Mouse (Mus musculus): ENCODE results near the gene Gli2. TPM values are rescaled to one million over a fixed set of nuclear protein-coding genes. Genes with fewer than 3 reads are reported as not detected.

The Gli2 gene
- total and polyA plus RNA-seq, 2 experiments, result 0.10 TPM; not detected in 1

DNA sequence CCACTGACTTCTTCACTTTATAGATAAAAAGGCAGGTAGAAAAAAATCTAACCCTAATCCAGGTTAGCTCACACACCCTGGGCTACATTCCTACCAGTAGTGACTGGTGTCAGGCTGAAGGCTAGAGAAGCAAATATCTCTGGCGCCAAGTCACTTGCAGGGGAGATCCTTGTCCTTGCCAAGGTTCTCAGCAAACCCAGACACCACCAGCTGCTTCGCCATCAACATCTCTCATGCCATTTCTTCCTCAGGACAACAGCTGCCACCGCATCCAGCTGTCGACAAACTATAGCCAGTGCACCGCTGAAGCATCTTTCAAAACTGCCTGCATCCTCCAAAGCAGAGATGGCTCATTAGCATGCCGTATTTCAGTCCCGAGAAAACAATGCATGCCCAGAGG is 126.9 kb downstream of the Gli2 start:
- Histone ChIP-seq H3K9ac (ENCODE audit: low read depth, low read length) (no peak overlapping the region), H3K79me2 (ENCODE audit: control insufficient read depth, insufficient read depth, low read length) (no peaks in the 10 kb centered on the region), H3K36me3 (ENCODE audit: control insufficient read depth, insufficient read depth, low read length) (no peaks in the 10 kb centered on the region), H3K27me3 (ENCODE audit: control insufficient read depth, insufficient read depth, low read length) (no peaks in the 10 kb centered on the region), H3K4me1 (ENCODE audit: control insufficient read depth, insufficient read depth, low read length) (no peaks in the 10 kb centered on the region), H3K27ac (replicated peaks; ENCODE audit: insufficient read depth, low read depth, low read length) (no peak overlapping the region), H3K4me3 (ENCODE audit: insufficient read depth, low read depth, low read length) (no peak overlapping the region)
- WGBS, result 89% methylated on average over 7 of the region's 7 CpGs
- TF ChIP-seq POLR2A (IDR thresholded peaks at IDR 0.05; ENCODE audit: extremely low read depth, insufficient read depth, low read length) (no peak), CTCF (IDR thresholded peaks at IDR 0.05; ENCODE audit: low read depth, low read length) (no peak)
- no peak for DNase-seq (ENCODE audit: extremely low read depth, low read depth, low spot score)

DNA sequence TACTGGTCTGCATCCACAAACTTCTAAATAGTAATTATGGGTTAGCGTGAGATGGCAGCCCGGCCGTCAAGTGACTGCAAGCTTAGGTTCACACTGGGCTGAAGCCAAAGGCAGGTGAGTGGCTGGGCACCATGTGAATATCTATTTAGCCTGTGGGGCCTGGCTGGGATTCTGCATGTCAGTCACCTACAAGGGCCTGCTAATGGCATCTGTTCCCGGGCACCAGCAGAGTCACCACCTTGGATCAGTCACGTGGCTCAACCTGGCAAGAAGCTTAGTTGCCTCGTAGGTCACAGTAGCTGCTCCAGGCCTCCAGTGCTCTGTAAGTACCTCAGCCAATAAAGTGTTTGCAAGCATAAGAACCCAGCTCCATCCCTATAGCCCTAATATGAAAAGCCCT is 131.2 kb downstream of the Gli2 start:
- Histone ChIP-seq H3K79me2 (ENCODE audit: control insufficient read depth, insufficient read depth, low read length) (no peaks in the 10 kb centered on the region), H3K9ac (ENCODE audit: low read depth, low read length) (no peak overlapping the region), H3K4me3 (ENCODE audit: insufficient read depth, low read depth, low read length) (no peak overlapping the region), H3K36me3 (ENCODE audit: control insufficient read depth, insufficient read depth, low read length) (no peaks in the 10 kb centered on the region), H3K27ac (replicated peaks; ENCODE audit: insufficient read depth, low read depth, low read length) (no peak overlapping the region), H3K27me3 (ENCODE audit: control insufficient read depth, insufficient read depth, low read length) (no peaks in the 10 kb centered on the region), H3K4me1 (ENCODE audit: control insufficient read depth, insufficient read depth, low read length) (no peaks in the 10 kb centered on the region)
- TF ChIP-seq POLR2A (IDR thresholded peaks at IDR 0.05; ENCODE audit: extremely low read depth, insufficient read depth, low read length) (no peak), CTCF (IDR thresholded peaks at IDR 0.05; ENCODE audit: low read depth, low read length) (no peak)
- WGBS, result 90% methylated on average over 6 of the region's 6 CpGs
- DNase-seq (ENCODE audit: extremely low read depth, low read depth, low spot score), result no peak

DNA sequence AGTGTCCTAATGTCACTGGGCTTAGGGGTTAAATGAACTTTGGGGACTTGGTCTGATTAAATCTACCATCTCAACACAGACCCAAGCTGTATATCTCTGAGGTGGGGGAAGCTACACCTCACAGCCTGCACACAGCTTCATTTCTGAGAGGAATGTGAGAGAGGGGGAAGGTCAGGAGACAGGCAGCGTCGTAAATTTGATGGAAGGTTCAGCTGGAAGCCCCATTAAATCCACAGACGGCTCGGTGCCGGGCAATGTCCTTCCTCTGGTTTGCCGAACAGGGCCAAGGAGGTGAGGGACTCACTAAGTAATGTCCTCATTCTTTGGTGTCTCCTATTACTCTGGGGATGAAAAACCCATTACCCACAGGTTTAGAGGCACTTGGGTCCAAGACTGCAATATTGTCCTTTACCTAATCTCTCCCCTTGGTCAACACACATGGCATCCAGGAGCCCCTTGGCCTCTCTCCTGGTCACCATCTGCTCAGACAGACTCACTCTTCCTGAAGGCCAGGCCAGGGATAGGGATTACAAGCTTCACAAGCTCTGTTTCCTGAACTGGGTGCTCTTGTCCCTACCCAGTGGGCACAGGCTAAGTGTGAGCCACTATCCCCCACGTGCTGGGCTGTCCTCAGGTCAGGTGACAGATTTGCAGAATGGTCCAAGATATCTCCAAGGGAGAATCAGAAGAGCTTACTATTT is 135.7 kb downstream of the Gli2 start:
- Histone ChIP-seq H3K4me3 (ENCODE audit: insufficient read depth, low read depth, low read length) (no peak overlapping the region), H3K27me3 (ENCODE audit: control insufficient read depth, insufficient read depth, low read length) (no peaks in the 10 kb centered on the region), H3K36me3 (ENCODE audit: control insufficient read depth, insufficient read depth, low read length) (no peaks in the 10 kb centered on the region), H3K79me2 (ENCODE audit: control insufficient read depth, insufficient read depth, low read length) (no peaks in the 10 kb centered on the region), H3K9ac (ENCODE audit: low read depth, low read length) (no peak overlapping the region), H3K27ac (replicated peaks; ENCODE audit: insufficient read depth, low read depth, low read length) (no peak overlapping the region), H3K4me1 (ENCODE audit: control insufficient read depth, insufficient read depth, low read length) (no peaks in the 10 kb centered on the region)
- 80% methylated on average over 7 of the region's 7 CpGs for WGBS
- DNase-seq (ENCODE audit: extremely low read depth, low read depth, low spot score), result no peak
- TF ChIP-seq CTCF (IDR thresholded peaks at IDR 0.05; ENCODE audit: low read depth, low read length) (no peak), POLR2A (IDR thresholded peaks at IDR 0.05; ENCODE audit: extremely low read depth, insufficient read depth, low read length) (no peak)

DNA sequence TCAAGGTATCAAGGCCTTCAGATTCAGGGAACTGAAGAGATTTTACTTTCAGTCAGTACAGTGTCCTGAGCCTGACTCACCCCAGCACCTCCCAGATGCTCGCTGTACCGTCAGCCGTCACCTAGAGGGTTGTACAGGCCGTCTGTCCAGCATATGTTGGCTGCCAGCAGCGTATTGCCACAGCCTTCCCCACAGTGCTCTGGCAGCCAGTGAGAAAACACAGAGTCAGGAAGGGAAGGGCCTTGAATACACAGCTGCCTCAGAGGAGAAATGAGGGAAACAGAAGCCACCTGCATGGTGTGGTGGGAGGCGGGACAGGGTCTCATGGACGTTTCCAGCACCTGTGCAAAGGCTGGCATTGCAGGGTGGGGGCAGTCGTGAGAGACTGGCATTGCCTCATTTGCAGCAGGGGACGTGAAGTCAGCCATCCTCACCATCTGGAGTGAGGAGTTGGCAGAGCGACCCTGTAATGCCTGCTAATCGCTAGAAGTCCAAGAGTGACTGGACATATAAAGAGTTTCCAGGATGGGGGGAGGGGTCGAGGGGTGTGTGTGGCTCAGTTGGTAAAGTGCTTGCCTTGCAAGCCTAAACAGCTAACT is 136.8 kb downstream of the Gli2 start:
- Histone ChIP-seq H3K4me3 (ENCODE audit: insufficient read depth, low read depth, low read length) (no peak overlapping the region), H3K79me2 (ENCODE audit: control insufficient read depth, insufficient read depth, low read length) (no peaks in the 10 kb centered on the region), H3K36me3 (ENCODE audit: control insufficient read depth, insufficient read depth, low read length) (no peaks in the 10 kb centered on the region), H3K27me3 (ENCODE audit: control insufficient read depth, insufficient read depth, low read length) (no peaks in the 10 kb centered on the region), H3K9ac (ENCODE audit: low read depth, low read length) (no peak overlapping the region), H3K27ac (replicated peaks; ENCODE audit: insufficient read depth, low read depth, low read length) (no peak overlapping the region), H3K4me1 (ENCODE audit: control insufficient read depth, insufficient read depth, low read length) (no peaks in the 10 kb centered on the region)
- TF ChIP-seq POLR2A (IDR thresholded peaks at IDR 0.05; ENCODE audit: extremely low read depth, insufficient read depth, low read length), result no peak
- TF ChIP-seq CTCF (IDR thresholded peaks at IDR 0.05; ENCODE audit: low read depth, low read length), result no peak
- no peak for DNase-seq (ENCODE audit: extremely low read depth, low read depth, low spot score)
- WGBS, result 69% methylated on average over 12 of the region's 12 CpGs

DNA sequence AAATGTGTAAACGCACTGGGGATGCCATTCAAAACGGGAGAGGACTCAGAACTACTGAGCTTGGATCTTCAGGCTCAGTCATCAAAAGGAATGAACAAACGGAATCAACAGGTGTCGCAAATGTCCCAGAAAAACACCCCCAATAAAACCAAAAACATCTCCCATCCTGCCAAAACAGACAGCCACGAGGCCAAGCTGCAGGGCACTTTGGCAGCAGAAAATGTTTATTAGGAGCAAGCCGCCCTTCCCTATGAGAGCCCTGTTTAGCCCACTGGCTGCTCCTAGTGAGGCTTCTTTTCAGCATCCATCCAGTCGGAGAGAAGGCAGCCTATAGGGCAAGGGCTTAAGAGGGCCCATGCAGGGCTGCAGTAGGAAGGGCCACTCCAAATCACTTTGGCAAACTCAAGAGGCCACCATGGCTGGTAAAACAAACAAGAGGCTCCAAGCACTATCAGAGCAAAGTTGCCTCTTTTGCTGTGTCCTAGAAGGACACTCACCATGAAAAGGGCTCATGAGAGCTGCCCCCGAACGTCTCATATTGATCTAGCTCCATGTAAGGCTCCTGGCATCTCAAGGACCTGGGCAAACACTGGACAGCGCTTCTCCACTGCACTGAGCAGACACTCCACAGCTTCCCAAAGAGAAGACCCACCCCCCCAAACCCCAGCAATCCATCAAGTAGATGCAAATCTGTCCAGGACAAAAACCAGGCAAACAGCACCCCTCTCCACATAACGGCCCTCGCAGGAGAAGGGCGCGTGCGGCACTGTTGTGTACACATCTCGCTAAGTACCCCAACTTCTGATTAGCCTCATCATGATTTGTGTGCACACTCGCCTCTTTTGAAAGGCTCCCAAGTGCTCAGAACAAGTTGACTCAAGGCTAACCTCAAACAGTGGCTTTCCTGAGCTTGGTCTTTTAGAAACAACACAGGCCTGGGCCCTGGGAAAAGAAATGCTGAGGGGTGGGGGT is 139.7 kb downstream of the Gli2 start:
- H3K27me3 ChIP-seq (ENCODE audit: control insufficient read depth, insufficient read depth, low read length), result no peaks in the 10 kb centered on the region
- H3K9ac ChIP-seq (ENCODE audit: low read depth, low read length), result no peak overlapping the region
- 35% methylated on average over 17 of the region's 17 CpGs for WGBS
- no peak overlapping the region for H3K4me3 ChIP-seq (ENCODE audit: insufficient read depth, low read depth, low read length)
- TF ChIP-seq CTCF (IDR thresholded peaks at IDR 0.05; ENCODE audit: low read depth, low read length) (no peak), POLR2A (IDR thresholded peaks at IDR 0.05; ENCODE audit: extremely low read depth, insufficient read depth, low read length) (no peak)
- DNase-seq (ENCODE audit: extremely low read depth, low read depth, low spot score), result no peak
- no peaks in the 10 kb centered on the region for H3K4me1 ChIP-seq (ENCODE audit: control insufficient read depth, insufficient read depth, low read length)
- no peaks in the 10 kb centered on the region for H3K79me2 ChIP-seq (ENCODE audit: control insufficient read depth, insufficient read depth, low read length)
- H3K36me3 ChIP-seq (ENCODE audit: control insufficient read depth, insufficient read depth, low read length), result no peaks in the 10 kb centered on the region
- H3K27ac ChIP-seq (replicated peaks; ENCODE audit: insufficient read depth, low read depth, low read length), result no peak overlapping the region

All from liver, adult 2 months (tissue).